Comparison of ENCODE assay signal across 29 mouse cellular contexts in the genomic region with DNA sequence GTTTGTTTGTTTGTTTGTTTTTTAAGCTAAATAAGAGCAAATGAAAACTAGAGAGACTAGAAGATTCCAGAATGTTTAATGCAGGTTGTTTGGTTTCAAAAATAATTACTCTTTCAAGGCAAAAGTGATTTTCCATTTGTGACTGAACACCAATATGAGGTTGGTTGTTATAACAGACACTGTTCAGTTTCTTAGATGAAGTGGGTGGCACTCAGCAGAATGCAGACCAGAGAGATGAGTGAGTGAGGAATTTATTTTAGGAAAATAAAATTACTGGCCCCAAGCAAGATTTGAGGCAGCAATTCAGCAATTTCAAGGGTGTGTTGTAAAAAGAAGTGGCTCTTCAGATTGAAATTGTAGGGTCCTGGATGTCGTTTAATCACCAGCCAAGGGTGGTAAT.
"Had no signal": no experiment of that assay in that cellular context is flagged by ENCODE, and none has a peak within 500 bp of the region (broad histone marks: within the 10 kb centered on the region; RNA-seq: fewer than 3 reads in every experiment).

No protein-coding gene starts in this region.

- H3K4me3 ChIP-seq: limb, embryonic 10.5 days; limb, embryonic 12.5 days; limb, embryonic 13.5 days; limb, embryonic 15.5 days; liver, embryonic 12.5 days; liver, embryonic 13.5 days; liver, embryonic 15.5 days; lung, embryonic 15.5 days; megakaryocyte, embryonic 14.5 days; midbrain, embryonic 10.5 days; midbrain, embryonic 12.5 days; midbrain, embryonic 13.5 days; midbrain, embryonic 15.5 days; myocyte; neural tube, embryonic 12.5 days had no signal

- ATAC-seq: liver, embryonic 12.5 days; liver, postnatal 0 days; lung, postnatal 0 days; midbrain, embryonic 13.5 days; midbrain, embryonic 15.5 days; midbrain, embryonic 16.5 days had no signal

- DNase-seq: left cerebral cortex, postnatal 4 days; liver; liver, embryonic 13.5 days; liver, postnatal 0 days; lung, adult 18-20 months; lung, embryonic 14.5 days; lung, postnatal 10 days; lung, postnatal 14 days; lung, postnatal 36 days; lung, postnatal 4 days; midbrain, embryonic 14.5 days had no signal

- H3K27ac ChIP-seq: limb, embryonic 10.5 days; limb, embryonic 12.5 days; limb, embryonic 13.5 days; limb, embryonic 15.5 days; liver, embryonic 12.5 days; liver, embryonic 13.5 days; liver, embryonic 14.5 days; liver, embryonic 15.5 days; lung, embryonic 15.5 days; macrophage; midbrain, embryonic 10.5 days; midbrain, embryonic 12.5 days; midbrain, embryonic 13.5 days; midbrain, embryonic 15.5 days; neural tube, embryonic 12.5 days had no signal

- H3K4me1 ChIP-seq: limb, embryonic 10.5 days; limb, embryonic 12.5 days; limb, embryonic 13.5 days; limb, embryonic 15.5 days; liver, embryonic 12.5 days; liver, embryonic 13.5 days; liver, embryonic 15.5 days; lung, embryonic 15.5 days; midbrain, embryonic 13.5 days; midbrain, embryonic 15.5 days; neural tube, embryonic 12.5 days had no signal
